Mouse (Mus musculus) bone marrow macrophage, adult 2 months (primary cell): ENCODE measurements at regions not wholly inside any gene's neighbourhood (a gene's known extent, or its start where the extent isn't known, plus 50 kb on each side); places are given as distances from the start of the nearest gene placed in this dataset.

Experiments used
- CTCF ChIP-seq: IDR thresholded peaks from 2 replicates; pipeline ENCODE4 v1.5.1; 2012; ENCODE audit warnings: low read depth, mild to moderate bottlenecking, low read length, moderate library complexity
- POLR2A ChIP-seq: IDR thresholded peaks from 2 replicates; pipeline ENCODE4 v1.6.1; 2012; ENCODE audit warnings: mild to moderate bottlenecking, low read depth, low read length, borderline replicate concordance

DNA sequence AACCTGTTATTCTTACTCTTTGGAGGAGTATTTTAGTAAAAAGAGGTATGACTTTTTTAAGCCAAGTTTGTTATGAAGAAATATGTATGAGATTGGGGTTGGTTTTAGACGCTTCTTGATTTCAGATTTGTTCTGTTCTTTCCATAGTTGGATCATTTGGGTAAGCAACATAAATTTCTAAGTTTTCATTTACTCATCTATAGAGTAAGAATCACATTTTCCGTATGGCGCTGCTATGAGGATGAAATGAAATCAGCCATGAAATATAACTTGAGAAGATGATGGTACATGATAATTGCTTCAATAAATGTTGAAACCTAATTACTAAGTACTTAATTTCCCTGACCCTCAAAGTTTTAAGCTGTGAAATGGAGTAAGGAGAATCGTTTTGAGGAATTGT, 979.0 kb downstream of the Pdha2 start:
- no peak for TF ChIP-seq CTCF
- TF ChIP-seq POLR2A: no peak
